Mouse (Mus musculus) embryo, embryonic 11.5 days (tissue): ENCODE data around the gene Aars.
A peak's percentile ranks its signal among the peaks of the same experiment; 100 is the strongest.
"Not testable (repeated sequence)": the region's sequence is repeated elsewhere in the genome, so short reads cannot be mapped to it uniquely, and the experiment has no call there.

ENCODE experiments used
- DNase-seq: peaks from one replicate; pipeline ENCODE4 v3.0.0-alpha.2; 2012; ENCODE audit warnings: low read depth, low spot score

Gene Aars

GRCm38 (mm10) chr8:111093865-111094718 is 61.1 kb downstream of the Aars start, which contains the start of gene Pdpr:
TSS of gene Pdpr (plus strand) at chr8:111094630.
- peak; percentile 85 for DNase-seq

GRCm38 (mm10) chr8:111094719-111095302 is 61.9 kb downstream of the Aars start:
- not testable (repeated sequence) for DNase-seq
